Mouse (Mus musculus) kidney, embryonic 14.5 days (tissue): ENCODE data around the gene Peli1. TPM values are rescaled to one million over a fixed set of nuclear protein-coding genes. Genes with fewer than 3 reads are reported as not detected.

Source experiments
- ATAC-seq: fragments of 200-750 bp; cut with Nextera tagmentation; 2 replicates; pipeline ENCODE4 v1.8.0; 2017; ENCODE audit warnings: moderate number of reproducible peaks, mild to moderate bottlenecking, moderate TSS enrichment, moderate library complexity; ENCODE audit not compliant: low FRiP score, low TSS enrichment
- H3K27ac ChIP-seq: fragments of 300-500 bp; sonication (generic); 2 replicates; pipeline ENCODE4 v1.5.1; 2014; ENCODE audit warnings: low read depth, mild to moderate bottlenecking, low read length, moderate library complexity, mixed read lengths
- H3K27me3 ChIP-seq: fragments of 300-500 bp; sonication (generic); 2 replicates; pipeline ENCODE4 v1.6.1; 2014; ENCODE audit warnings: mild to moderate bottlenecking, low read length; ENCODE audit not compliant: control insufficient read depth, insufficient read depth
- H3K36me3 ChIP-seq: fragments of 300-500 bp; sonication (generic); 2 replicates; pipeline ENCODE4 v1.6.1; 2014; ENCODE audit warnings: low read length, mixed read lengths; ENCODE audit not compliant: control insufficient read depth, insufficient read depth
- H3K4me1 ChIP-seq: fragments of 300-500 bp; sonication (generic); 2 replicates; pipeline ENCODE4 v1.6.1; 2014; ENCODE audit warnings: low read length, mixed read lengths; ENCODE audit not compliant: control insufficient read depth, insufficient read depth
- H3K4me2 ChIP-seq: fragments of 300-500 bp; sonication (generic); replicated peaks from 2 replicates; pipeline ENCODE4 v1.6.1; 2014; ENCODE audit warnings: low read depth, mild to moderate bottlenecking, low read length
- H3K4me3 ChIP-seq: fragments of 300-500 bp; sonication (generic); 2 replicates; pipeline ENCODE4 v1.5.1; 2014; ENCODE audit warnings: mild to moderate bottlenecking, low read length
- H3K9ac ChIP-seq: fragments of 300-500 bp; sonication (generic); 2 replicates; pipeline ENCODE4 v1.6.1; 2014; ENCODE audit warnings: low read depth, mild to moderate bottlenecking, low read length, moderate library complexity
- H3K9me3 ChIP-seq: fragments of 300-500 bp; sonication (generic); 2 replicates; pipeline ENCODE4 v1.6.1; 2016; ENCODE audit warnings: low read length; ENCODE audit not compliant: control insufficient read depth
- WGBS: fragments of 180-500 bp; shearing (Covaris S2); extraction: QIAGEN DNeasy Blood & Tissue Kit; methylation state at CpG from one replicate; pipeline ENCODE4 v1.1.7; 2014; 5-methylcytosine and 5-hydroxymethylcytosine counted together
- polyA plus RNA-seq: library from polyadenylated mRNA; unstranded; fragments of >200 nt; fragmentation: Nextera tagmentation; extraction: Ambion mirVana; gene quantifications from 2 replicates; pipeline ENCODE4 v1.2.1, GENCODE M21; 2014

Gene Peli1
- polyA plus RNA-seq: 46.2 and 59.6 TPM in 2 replicates

DNA sequence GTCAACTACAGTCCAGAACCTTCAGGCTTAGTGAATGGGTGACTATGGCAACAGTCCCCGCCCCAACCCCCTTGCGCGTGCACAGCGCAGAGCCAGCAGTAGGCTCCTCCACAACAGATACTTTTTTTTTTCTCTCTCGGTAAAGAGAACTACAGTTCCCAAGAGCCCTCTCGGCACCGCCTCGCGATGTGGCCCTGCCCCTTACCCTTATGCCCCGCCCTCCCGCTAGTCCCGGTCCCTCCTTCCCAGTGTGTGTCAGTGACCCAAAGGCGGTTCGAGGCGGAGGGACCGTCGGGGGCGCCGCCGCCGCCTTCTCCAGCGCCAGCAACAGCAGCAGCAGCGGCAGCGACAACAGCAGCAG, at the start of gene Peli1:
Gene Peli1 (plus strand): TSS at position 225 of the 361 bp plus-strand sequence.
- Histone ChIP-seq H3K4me3 (peak within 1 kb of the TSS; percentile 96), H3K4me1 (peaks cover 11% of the 10 kb centered on the region; the same call in 1 of the 2 replicates)

DNA sequence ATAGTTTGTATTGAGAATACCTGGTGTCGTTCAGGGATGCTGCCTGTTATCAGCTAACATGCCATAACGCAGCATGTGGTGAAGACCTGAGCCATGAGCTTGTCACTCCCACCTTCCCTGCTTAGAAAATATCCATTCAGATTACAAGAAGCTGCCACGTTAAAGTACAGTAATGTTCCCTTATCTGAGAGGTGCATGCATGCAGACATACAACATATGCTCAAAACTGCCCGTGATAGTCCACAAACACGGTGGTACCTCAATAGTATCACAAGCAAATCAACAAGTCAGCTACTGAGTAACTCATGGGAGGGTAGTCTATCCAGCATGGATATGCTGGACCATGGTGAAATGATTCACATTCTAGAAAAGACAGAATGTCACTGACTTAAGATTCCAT, 48.5 kb upstream of the Peli1 start:
- no peak overlapping the region for H3K4me2 ChIP-seq
- H3K9ac ChIP-seq: no peak overlapping the region
- ATAC-seq: no peak
- H3K4me1 ChIP-seq: no peaks in the 10 kb centered on the region
- no peak overlapping the region for H3K4me3 ChIP-seq
- WGBS: 94% methylated on average over 5 of the region's 5 CpGs
- no peaks in the 10 kb centered on the region for H3K9me3 ChIP-seq
- no peaks in the 10 kb centered on the region for H3K27me3 ChIP-seq
- no peak overlapping the region for H3K27ac ChIP-seq
- no peaks in the 10 kb centered on the region for H3K36me3 ChIP-seq

More for the DNA sequence above, at the start of gene Peli1:
- no peaks in the 10 kb centered on the region for H3K36me3 ChIP-seq
- H3K27ac ChIP-seq: peak within 1 kb of the TSS; percentile 99
- H3K27me3 ChIP-seq: no peaks in the 10 kb centered on the region
- ATAC-seq: peak; percentile 100
- peak within 1 kb of the TSS; percentile 70 for H3K4me2 ChIP-seq
- WGBS: 0% methylated on average over 15 of the region's 24 CpGs
- no peaks in the 10 kb centered on the region for H3K9me3 ChIP-seq
- H3K9ac ChIP-seq: peak within 1 kb of the TSS; percentile 100

DNA sequence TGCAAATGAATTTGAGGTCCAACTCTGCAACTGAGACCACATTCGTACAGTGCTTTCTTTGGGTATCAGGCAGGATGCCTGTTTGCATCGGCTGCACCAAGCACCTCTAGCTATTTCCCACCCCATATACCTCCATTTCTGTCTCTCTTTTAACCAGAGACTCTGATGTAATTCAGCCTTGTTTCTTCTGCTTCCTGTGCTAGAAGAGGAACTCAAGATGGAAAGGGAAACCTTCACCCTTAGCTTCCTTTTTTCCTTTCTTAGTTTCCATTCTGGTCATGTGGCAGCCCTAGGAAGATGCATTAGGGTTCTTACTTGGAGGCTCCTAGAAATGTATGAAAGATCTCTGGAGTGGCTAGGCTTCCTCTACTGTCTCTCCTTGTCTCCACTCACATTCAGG, 44.9 kb upstream of the Peli1 start:
- H3K36me3 ChIP-seq: no peaks in the 10 kb centered on the region
- no peaks in the 10 kb centered on the region for H3K27me3 ChIP-seq
- H3K9ac ChIP-seq: no peak overlapping the region
- WGBS: 87% methylated on average over 2 of the region's 2 CpGs
- H3K4me1 ChIP-seq: no peaks in the 10 kb centered on the region
- ATAC-seq: no peak
- no peaks in the 10 kb centered on the region for H3K9me3 ChIP-seq
- no peak overlapping the region for H3K27ac ChIP-seq
- H3K4me2 ChIP-seq: no peak overlapping the region
- no peak overlapping the region for H3K4me3 ChIP-seq

DNA sequence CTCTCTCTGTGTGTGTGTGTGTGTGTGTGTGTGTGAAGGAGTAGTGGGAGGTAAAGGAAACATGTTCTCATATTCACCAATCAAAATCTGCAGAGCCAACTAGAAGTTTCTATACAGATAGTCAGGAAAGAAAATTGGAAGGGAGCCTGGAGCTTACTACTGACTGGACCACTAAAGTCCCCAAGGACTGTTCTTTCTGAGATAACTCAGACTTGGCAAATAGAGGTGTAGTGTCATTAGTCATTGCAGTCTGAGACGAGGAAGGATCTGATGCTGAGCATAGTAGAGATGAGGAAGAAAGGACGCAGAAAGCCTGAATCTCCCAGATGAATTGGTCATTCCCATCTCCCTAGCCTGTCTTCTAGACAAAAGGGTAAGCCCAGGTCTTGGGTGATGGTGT, 43.2 kb upstream of the Peli1 start:
- 72% methylated on average over 2 of the region's 2 CpGs for WGBS
- Histone ChIP-seq H3K9ac (no peak overlapping the region), H3K4me2 (no peak overlapping the region), H3K27ac (no peak overlapping the region), H3K36me3 (no peaks in the 10 kb centered on the region), H3K27me3 (no peaks in the 10 kb centered on the region), H3K4me1 (no peaks in the 10 kb centered on the region), H3K9me3 (no peaks in the 10 kb centered on the region), H3K4me3 (no peak overlapping the region)
- no peak for ATAC-seq

DNA sequence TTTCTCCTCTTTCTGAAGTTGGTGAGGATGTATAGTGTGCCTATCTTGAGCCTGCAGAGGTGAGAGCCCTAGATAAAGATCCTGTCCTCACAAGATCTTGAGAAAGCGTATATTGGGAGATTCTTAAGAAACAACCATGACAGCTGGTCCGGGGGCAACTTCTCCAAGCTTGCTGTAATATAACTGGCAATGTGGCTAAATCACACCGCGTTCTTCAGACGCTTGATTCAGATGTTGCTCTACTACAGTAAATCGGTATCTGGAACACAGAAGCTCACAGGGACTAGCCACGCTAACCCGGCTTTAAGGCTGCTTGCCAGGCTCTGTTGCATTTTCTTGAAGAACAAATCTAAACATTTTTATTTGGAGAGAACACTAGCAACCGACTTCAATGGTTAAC, 39.4 kb upstream of the Peli1 start:
- no peaks in the 10 kb centered on the region for H3K36me3 ChIP-seq
- no peak overlapping the region for H3K9ac ChIP-seq
- no peak overlapping the region for H3K4me3 ChIP-seq
- 88% methylated on average over 9 of the region's 9 CpGs for WGBS
- no peaks in the 10 kb centered on the region for H3K4me1 ChIP-seq
- no peak for ATAC-seq
- no peak overlapping the region for H3K27ac ChIP-seq
- H3K9me3 ChIP-seq: no peaks in the 10 kb centered on the region
- H3K4me2 ChIP-seq: no peak overlapping the region
- no peaks in the 10 kb centered on the region for H3K27me3 ChIP-seq

DNA sequence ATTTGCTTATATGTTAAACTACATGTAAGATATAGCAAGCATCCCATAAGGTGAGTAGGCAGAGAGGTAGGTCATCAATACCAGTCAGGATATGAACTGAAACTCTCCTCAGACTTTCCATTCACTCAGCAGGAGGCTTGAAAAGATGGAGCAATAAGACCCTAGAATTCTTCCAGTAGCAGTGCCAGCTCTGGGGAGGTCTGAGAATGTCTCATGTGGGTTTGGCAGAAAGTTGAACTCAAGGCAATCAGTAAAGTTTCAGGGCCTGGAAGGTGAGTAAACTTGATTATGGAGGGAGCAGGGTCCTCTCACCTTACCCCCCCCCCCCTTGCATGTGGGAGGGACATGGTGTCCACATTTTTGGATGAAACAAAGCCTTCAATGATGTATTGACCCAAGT, 36.5 kb upstream of the Peli1 start:
- H3K27ac ChIP-seq: no peak overlapping the region
- no peak for ATAC-seq
- H3K9ac ChIP-seq: no peak overlapping the region
- H3K4me3 ChIP-seq: no peak overlapping the region
- H3K4me1 ChIP-seq: no peaks in the 10 kb centered on the region
- no peaks in the 10 kb centered on the region for H3K36me3 ChIP-seq
- H3K9me3 ChIP-seq: no peaks in the 10 kb centered on the region
- no peaks in the 10 kb centered on the region for H3K27me3 ChIP-seq
- no peak overlapping the region for H3K4me2 ChIP-seq

DNA sequence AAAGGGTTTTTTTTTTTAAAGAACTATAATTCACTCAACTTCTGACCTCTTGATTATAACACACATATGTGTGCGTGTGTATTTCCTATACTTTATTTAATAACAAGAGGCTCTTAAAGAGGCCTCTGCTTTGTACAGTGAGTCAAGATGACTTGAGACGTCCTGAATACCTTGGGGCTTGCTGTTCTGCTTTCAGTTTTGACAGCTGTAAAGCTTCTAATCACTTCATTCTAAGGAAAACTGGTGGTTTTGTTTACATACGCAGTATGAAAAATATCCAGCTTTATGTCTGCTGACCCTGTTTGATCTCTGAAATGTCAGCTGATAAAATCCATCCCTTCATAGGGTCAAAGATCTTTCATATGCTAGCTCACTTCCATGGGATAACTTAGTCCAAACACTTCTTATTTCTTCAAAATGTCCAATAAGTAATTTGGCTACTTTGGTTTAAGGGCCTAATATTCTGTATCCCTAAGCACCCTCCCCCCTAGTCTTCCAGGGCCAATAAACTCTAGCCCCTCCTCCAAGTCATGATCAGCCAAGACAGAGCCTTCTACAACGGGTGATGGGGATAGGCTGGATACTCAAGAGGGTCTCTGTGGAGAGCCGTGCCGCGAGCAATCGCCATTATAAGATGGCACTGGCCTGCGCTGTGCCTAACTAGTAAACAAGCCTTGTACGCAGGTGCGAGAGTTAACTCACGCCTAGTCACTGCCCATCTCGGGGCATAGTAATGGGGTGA, 34.8 kb upstream of the Peli1 start:
- H3K9me3 ChIP-seq: no peaks in the 10 kb centered on the region
- 85% methylated on average over 13 of the region's 13 CpGs for WGBS
- no peaks in the 10 kb centered on the region for H3K27me3 ChIP-seq
- H3K27ac ChIP-seq: no peak overlapping the region
- H3K36me3 ChIP-seq: no peaks in the 10 kb centered on the region
- no peak overlapping the region for H3K9ac ChIP-seq
- H3K4me1 ChIP-seq: no peaks in the 10 kb centered on the region
- H3K4me2 ChIP-seq: no peak overlapping the region
- H3K4me3 ChIP-seq: no peak overlapping the region
- ATAC-seq: peak; percentile 62

DNA sequence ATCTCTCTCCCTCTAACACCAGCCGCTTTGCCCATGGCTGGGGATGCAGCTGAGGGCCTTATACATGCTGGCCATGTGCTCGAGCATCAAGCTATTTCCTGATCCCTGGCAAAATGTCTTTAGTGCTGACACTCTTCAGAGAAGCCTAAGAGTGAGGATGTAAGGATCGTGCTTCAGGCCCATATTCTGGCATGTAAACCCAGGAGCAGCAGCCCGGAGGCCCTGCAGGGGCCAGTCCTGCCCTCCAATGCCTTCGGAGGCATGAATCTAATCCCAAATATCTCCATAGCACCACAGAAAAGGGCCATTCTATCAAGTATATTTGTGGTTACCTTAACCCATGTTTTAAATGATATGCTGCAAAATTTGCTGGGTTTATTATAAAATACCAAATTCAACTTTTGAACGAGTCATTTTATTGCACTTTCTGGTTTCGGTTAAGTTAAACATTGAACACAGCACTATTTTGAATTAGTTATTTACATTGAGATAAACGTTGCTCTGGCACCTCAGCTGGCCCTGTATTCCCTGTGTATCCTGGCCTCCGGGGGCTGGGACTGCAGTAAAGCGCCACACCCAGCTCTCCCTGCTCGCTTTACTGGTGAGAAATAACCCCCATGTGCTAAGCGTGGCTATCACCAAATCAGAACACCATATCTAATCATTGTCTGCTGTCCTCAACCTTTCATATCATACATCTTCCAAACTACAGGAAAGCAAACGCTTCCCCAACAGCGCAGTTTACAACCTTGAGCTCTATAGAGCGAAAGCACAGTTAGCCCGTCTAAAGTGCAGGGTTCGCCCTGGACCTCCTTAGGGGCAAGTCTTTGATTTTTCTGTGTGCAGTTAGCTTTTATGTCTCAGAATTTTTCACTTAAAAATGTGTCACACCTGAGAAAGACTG, 33.3 kb upstream of the Peli1 start:
- Histone ChIP-seq H3K4me2 (no peak overlapping the region), H3K4me3 (no peak overlapping the region), H3K9me3 (no peaks in the 10 kb centered on the region), H3K9ac (no peak overlapping the region), H3K27me3 (no peaks in the 10 kb centered on the region), H3K36me3 (no peaks in the 10 kb centered on the region), H3K27ac (no peak overlapping the region), H3K4me1 (no peaks in the 10 kb centered on the region)
- ATAC-seq: no peak
- 79% methylated on average over 17 of the region's 17 CpGs for WGBS

DNA sequence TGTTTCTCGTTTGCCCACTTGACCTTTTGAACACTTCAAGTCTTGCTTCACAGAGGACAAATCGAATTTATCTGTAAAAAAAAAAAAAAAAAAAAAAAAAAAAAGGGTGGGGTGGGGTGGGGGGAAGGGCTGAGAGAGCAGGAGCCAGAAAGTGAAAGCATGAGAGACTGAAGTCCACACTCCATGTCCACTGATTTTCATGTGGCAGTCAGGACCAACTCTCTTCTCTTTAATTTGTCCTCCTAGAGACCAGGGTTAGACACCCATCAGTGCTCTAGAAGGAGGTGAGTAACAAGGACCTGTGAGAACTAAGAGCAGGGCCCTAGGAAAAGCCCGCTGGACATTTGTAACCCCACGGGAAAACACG, 32.7 kb upstream of the Peli1 start:
- Histone ChIP-seq H3K4me2 (no peak overlapping the region), H3K9ac (no peak overlapping the region), H3K36me3 (no peaks in the 10 kb centered on the region), H3K27ac (no peak overlapping the region), H3K9me3 (no peaks in the 10 kb centered on the region), H3K4me3 (no peak overlapping the region), H3K27me3 (no peaks in the 10 kb centered on the region), H3K4me1 (no peaks in the 10 kb centered on the region)
- WGBS: 72% methylated on average over 5 of the region's 5 CpGs
- no peak for ATAC-seq
